Mouse (Mus musculus) neural tube, embryonic 11.5 days (tissue): ENCODE data around the gene Olfr555. TPM values are rescaled to one million over a fixed set of nuclear protein-coding genes. Genes with fewer than 3 reads are reported as not detected.
"Not testable (repeated sequence)": the region's sequence is repeated elsewhere in the genome, so short reads cannot be mapped to it uniquely, and the experiment has no call there.

Experiments used
- ATAC-seq: fragments of 200-750 bp; cut with Nextera tagmentation; 2 replicates; pipeline ENCODE4 v1.8.0; 2017; ENCODE audit warnings: moderate number of reproducible peaks, mild to moderate bottlenecking, moderate TSS enrichment, moderate library complexity; ENCODE audit not compliant: insufficient read depth, low FRiP score, low TSS enrichment
- DNase-seq: peaks from one replicate; pipeline ENCODE4 v3.0.0-alpha.2; 2015; ENCODE audit warnings: low spot score
- H3K27ac ChIP-seq: fragments of 300-500 bp; sonication (generic); 2 replicates; pipeline ENCODE4 v1.5.1; 2014; ENCODE audit warnings: low read depth, mild to moderate bottlenecking, low read length
- H3K27me3 ChIP-seq: fragments of 300-500 bp; sonication (generic); 2 replicates; pipeline ENCODE4 v1.6.1; 2014; ENCODE audit warnings: mild to moderate bottlenecking, low read length, mixed read lengths; ENCODE audit not compliant: control insufficient read depth, insufficient read depth
- H3K36me3 ChIP-seq: fragments of 300-500 bp; sonication (generic); 2 replicates; pipeline ENCODE4 v1.6.1; 2014; ENCODE audit warnings: mild to moderate bottlenecking, low read length, moderate library complexity, mixed read lengths; ENCODE audit not compliant: control insufficient read depth, insufficient read depth
- H3K4me1 ChIP-seq: fragments of 300-500 bp; sonication (generic); 2 replicates; pipeline ENCODE4 v1.6.1; 2014; ENCODE audit warnings: low read length, mixed read lengths; ENCODE audit not compliant: control insufficient read depth, insufficient read depth
- H3K4me2 ChIP-seq: fragments of 300-500 bp; sonication (generic); 2 replicates; pipeline ENCODE4 v1.6.1; 2014; ENCODE audit warnings: low read depth, mild to moderate bottlenecking, moderate library complexity
- H3K4me3 ChIP-seq: fragments of 300-500 bp; sonication (generic); 2 replicates; pipeline ENCODE4 v1.5.1; 2014; ENCODE audit warnings: low read depth, low read length
- H3K9ac ChIP-seq: fragments of 300-500 bp; sonication (generic); 2 replicates; pipeline ENCODE4 v1.6.1; 2014; ENCODE audit warnings: mild to moderate bottlenecking, low read length
- H3K9me3 ChIP-seq: fragments of 300-500 bp; sonication (generic); 2 replicates; pipeline ENCODE4 v1.6.1; 2016; ENCODE audit warnings: low read length; ENCODE audit not compliant: control insufficient read depth
- WGBS: fragments of 180-500 bp; shearing (Covaris S2); extraction: QIAGEN DNeasy Blood & Tissue Kit; methylation state at CpG from one replicate; pipeline ENCODE4 v1.1.7; 2014; 5-methylcytosine and 5-hydroxymethylcytosine counted together
- polyA plus RNA-seq: library from polyadenylated mRNA; unstranded; fragments of >200 nt; fragmentation: Nextera tagmentation; extraction: Ambion mirVana; gene quantifications from 2 replicates; pipeline ENCODE4 v1.2.1, GENCODE M21; 2014

Gene Olfr555
- polyA plus RNA-seq, result not detected in 2 replicates

DNA sequence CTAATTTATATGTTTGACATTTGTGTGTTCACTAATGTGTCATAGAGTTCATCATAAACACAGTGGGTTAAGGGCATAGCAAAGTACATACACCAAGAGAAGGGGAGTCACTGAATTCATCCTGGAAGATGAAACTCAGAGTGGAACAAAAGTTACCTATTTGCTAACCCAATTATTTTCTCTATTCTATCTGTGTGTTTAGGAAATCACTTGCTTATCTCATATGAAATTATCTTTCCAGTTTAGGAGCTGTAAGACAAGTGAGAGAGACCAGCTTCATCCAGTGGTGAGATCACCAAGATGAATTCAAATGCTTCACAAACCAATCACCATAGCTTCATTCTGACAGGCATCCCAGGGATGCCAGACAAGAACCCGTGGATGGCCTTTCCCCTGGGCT, at the start of gene Olfr555:
Gene Olfr555 (plus strand): TSS at position 301 of the 400 bp plus-strand sequence.
- H3K36me3 ChIP-seq, result no peaks in the 10 kb centered on the region
- WGBS, result 72% methylated on average over 1 of the region's 1 CpGs
- no peak for ATAC-seq
- H3K27me3 ChIP-seq, result no peaks in the 10 kb centered on the region
- DNase-seq, result no peak
- H3K4me2 ChIP-seq, result no peak within 1 kb of the TSS
- no peak within 1 kb of the TSS for H3K27ac ChIP-seq
- H3K9ac ChIP-seq, result no peak within 1 kb of the TSS
- H3K4me1 ChIP-seq, result no peaks in the 10 kb centered on the region
- H3K9me3 ChIP-seq, result no peaks in the 10 kb centered on the region
- no peak within 1 kb of the TSS for H3K4me3 ChIP-seq

GRCm38 (mm10) chr7:102618118-102618517, 40.5 kb upstream of the Olfr555 start, which contains the start of gene Olfr553:
Gene Olfr553, minus strand, starts transcription at chr7:102618218.
- ATAC-seq, result no peak
- Histone ChIP-seq H3K4me3 (no peak within 1 kb of the TSS), H3K4me1 (no peaks in the 10 kb centered on the region), H3K36me3 (no peaks in the 10 kb centered on the region), H3K27me3 (no peaks in the 10 kb centered on the region), H3K27ac (no peak within 1 kb of the TSS), H3K4me2 (no peak within 1 kb of the TSS), H3K9me3 (no peaks in the 10 kb centered on the region), H3K9ac (no peak within 1 kb of the TSS)
- no peak for DNase-seq

DNA sequence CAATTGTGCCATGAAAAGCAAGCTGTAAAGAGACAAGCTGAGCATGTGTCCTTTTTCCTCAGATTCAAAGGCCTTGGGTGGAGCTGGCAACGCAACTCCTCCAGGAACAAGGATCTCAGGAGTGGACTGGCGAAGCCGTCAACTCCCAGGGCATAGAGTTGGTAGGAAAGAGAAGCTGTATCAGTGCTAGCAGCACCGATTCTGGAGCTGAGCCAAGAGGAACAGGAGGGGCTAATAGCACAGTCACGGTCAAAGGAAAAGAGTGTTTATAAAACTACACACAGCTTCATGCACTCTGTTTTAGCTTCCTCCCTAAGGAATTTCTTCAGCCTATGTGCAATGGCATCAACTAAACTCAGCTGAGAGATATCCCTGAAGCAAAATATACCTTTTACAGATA, 39.0 kb upstream of the Olfr555 start:
- no peaks in the 10 kb centered on the region for H3K9me3 ChIP-seq
- DNase-seq (peak; percentile 19), ATAC-seq (no peak)
- H3K4me1 ChIP-seq, result no peaks in the 10 kb centered on the region
- 73% methylated on average over 5 of the region's 5 CpGs for WGBS
- no peaks in the 10 kb centered on the region for H3K36me3 ChIP-seq
- no peak overlapping the region for H3K4me2 ChIP-seq
- H3K27me3 ChIP-seq, result no peaks in the 10 kb centered on the region
- H3K9ac ChIP-seq, result no peak overlapping the region
- no peak overlapping the region for H3K27ac ChIP-seq
- no peak overlapping the region for H3K4me3 ChIP-seq

DNA sequence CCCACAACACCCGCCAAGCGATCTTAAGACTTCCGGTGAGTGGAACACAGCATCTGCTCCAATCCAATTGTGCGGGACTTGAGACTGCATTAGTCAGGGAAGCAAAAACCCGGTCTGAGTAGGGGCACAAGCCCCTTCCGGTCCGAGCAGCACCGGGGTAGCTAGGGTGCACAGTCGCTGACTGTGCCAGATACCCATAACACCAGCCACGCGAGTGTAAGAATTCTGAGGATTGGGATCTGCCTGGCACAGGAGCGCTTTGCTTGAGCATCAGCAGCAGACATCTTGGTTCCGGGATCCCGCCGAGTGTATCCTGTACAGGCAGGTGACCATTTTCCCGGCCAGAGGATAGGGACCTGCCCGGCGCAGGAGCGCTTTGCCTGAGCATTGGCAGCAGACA, 38.3 kb upstream of the Olfr555 start:
- not testable (repeated sequence) for H3K9ac ChIP-seq, H3K4me3 ChIP-seq, H3K27ac ChIP-seq, H3K27me3 ChIP-seq, DNase-seq, H3K36me3 ChIP-seq, ATAC-seq, H3K4me2 ChIP-seq, H3K9me3 ChIP-seq, H3K4me1 ChIP-seq
- 87% methylated on average over 15 of the region's 19 CpGs for WGBS

- Histone ChIP-seq H3K27me3 (no peaks in the 10 kb centered on the region), H3K9ac (no peak overlapping the region), H3K4me1 (no peaks in the 10 kb centered on the region), H3K36me3 (no peaks in the 10 kb centered on the region), H3K4me3 (no peak overlapping the region), H3K27ac (no peak overlapping the region), H3K4me2 (no peak overlapping the region), H3K9me3 (no peaks in the 10 kb centered on the region)
- 32% methylated on average over 3 of the region's 3 CpGs for WGBS
- ATAC-seq (no peak), DNase-seq (no peak)
Observed at GRCm38 (mm10) chr7:102636665-102637064, 22.0 kb upstream of the Olfr555 start.

GRCm38 (mm10) chr7:102638132-102638531, 20.5 kb upstream of the Olfr555 start, which contains the start of gene Olfr554:
Gene Olfr554, plus strand, starts transcription at chr7:102638432.
- Histone ChIP-seq H3K27ac (no peak within 1 kb of the TSS), H3K4me2 (no peak within 1 kb of the TSS), H3K4me1 (no peaks in the 10 kb centered on the region), H3K4me3 (no peak within 1 kb of the TSS), H3K9me3 (no peaks in the 10 kb centered on the region), H3K9ac (no peak within 1 kb of the TSS), H3K36me3 (no peaks in the 10 kb centered on the region), H3K27me3 (no peaks in the 10 kb centered on the region)
- ATAC-seq (no peak), DNase-seq (no peak)
- WGBS, result 80% methylated on average over 1 of the region's 1 CpGs

GRCm38 (mm10) chr7:102644945-102645344, 13.7 kb upstream of the Olfr555 start:
- H3K4me3 ChIP-seq, ATAC-seq, H3K4me2 ChIP-seq, H3K9me3 ChIP-seq, H3K36me3 ChIP-seq, H3K9ac ChIP-seq, H3K27ac ChIP-seq, H3K27me3 ChIP-seq, DNase-seq, H3K4me1 ChIP-seq: not testable (repeated sequence)
- 87% methylated on average over 3 of the region's 4 CpGs for WGBS

DNA sequence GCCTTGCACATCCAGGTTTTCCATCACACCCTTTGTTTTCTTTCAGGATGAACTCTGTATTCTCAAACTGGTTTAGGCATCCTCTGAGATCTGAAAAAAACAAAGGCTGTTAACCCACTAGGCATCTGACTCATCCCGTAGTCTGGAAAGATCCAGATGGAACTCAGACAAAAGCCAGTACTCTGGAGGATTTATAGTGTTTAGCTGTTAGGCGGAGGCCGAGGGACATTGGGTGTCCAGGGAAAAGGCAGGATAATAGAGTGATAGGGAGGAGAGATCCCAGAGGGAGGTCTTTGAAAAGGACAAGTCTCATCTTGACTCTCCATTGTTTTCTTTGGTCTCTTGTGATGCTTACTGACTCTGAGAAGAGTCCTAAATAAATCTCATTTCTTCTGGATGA, 6.0 kb downstream of the Olfr555 start, which contains the start of gene Olfr556:
Gene Olfr556 (plus strand): TSS at position 301 of the 400 bp plus-strand sequence.
- Histone ChIP-seq H3K4me1 (no peaks in the 10 kb centered on the region), H3K27me3 (no peaks in the 10 kb centered on the region), H3K4me2 (no peak within 1 kb of the TSS), H3K4me3 (no peak within 1 kb of the TSS), H3K9me3 (no peaks in the 10 kb centered on the region), H3K27ac (no peak within 1 kb of the TSS), H3K36me3 (no peaks in the 10 kb centered on the region), H3K9ac (no peak within 1 kb of the TSS)
- WGBS, result 28% methylated on average over 3 of the region's 3 CpGs
- no peak for DNase-seq
- no peak for ATAC-seq

DNA sequence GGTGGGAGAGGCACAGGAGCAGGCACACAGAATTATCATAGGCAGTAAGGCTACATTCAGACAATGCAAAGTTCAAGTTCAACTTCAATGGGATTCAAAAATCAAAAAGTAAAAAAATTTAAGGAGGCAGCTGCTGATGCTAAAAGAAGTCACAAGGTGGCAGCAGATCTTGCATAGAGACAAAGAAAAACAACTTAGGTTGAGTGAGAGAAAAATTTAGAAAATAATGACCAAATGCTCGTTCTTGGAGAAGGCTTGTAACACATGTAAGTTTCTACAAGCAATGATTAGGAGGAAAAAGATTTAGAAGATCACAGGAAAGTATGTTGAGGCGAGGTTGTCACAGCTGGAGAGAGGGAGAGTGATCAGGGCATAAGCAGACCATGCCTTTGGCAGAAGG, 6.8 kb downstream of the Olfr555 start:
- Histone ChIP-seq H3K4me3 (no peak overlapping the region), H3K4me2 (no peak overlapping the region), H3K9ac (no peak overlapping the region), H3K27ac (no peak overlapping the region), H3K27me3 (no peaks in the 10 kb centered on the region), H3K9me3 (no peaks in the 10 kb centered on the region), H3K36me3 (no peaks in the 10 kb centered on the region), H3K4me1 (no peaks in the 10 kb centered on the region)
- WGBS, result 52% methylated on average over 2 of the region's 2 CpGs
- DNase-seq (peak; percentile 16), ATAC-seq (no peak)
